Mouse (Mus musculus) adrenal gland, adult (tissue): ENCODE data around the gene Iah1.

Source experiments
- DNase-seq, 2 experiments: peaks; one replicate each; pipeline ENCODE4 v3.0.0; 2022 to 2023; ENCODE audit warnings: low spot score in 1 of 2; ENCODE audit not compliant: inconsistent age in 2 of 2

Gene Iah1

DNA sequence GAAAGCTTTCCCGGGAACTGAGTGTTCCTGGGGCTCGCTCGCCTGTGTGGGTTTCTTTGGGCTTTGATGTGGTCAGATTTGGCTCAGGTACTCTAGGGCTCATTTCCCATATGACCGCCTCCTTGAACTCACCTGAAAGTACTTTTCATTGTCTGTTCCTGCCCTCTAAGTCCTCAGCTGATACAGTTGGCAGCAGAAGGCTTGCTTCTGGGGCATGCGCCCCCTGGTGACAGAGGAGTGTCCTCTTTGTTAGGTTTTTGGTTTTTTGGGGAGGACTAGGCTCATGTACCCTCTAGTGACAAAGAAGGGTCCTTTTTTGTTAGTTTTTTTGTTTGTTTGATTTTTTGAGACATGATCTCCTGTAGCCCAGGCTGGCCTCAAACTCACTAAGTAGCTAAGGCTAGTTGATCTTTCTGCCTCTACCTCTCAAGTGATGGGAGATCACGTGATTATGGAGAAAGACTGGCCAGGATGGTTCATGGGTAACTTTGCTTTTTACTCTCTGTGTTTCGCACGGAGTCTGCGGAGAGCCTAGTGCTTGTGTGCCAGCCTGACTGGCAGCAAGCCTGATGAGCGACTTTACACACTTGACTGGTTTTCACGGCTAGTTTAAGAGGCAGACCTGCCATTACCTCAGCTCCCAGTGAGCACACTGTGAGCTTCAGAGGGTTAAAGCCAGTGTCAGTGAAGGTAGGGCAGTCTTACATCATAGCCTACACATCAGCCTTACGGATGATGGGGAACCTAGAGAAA lies 2.1 kb downstream of the Iah1 start:
- DNase-seq, result peak; percentile 67 to 86

DNA sequence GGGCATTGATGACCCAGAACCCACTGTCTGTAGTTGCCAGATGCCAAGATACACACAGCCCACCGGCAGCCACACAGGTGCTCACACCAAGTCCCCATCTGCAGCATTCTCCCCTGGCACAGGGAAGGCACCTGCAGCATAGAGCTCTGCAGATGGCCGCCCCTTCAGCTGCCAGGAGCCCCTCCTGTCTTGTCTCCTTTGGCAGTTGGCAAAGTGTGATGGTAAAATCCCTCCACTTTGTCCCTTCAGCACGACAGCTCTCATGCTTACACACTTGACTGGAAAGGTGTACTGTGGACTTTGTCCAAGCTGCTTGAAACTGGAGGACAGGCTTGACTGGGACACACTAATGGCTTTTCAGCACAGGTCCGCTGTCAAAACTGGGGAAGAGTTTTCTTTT lies 4.1 kb downstream of the Iah1 start:
- DNase-seq, result no peak

DNA sequence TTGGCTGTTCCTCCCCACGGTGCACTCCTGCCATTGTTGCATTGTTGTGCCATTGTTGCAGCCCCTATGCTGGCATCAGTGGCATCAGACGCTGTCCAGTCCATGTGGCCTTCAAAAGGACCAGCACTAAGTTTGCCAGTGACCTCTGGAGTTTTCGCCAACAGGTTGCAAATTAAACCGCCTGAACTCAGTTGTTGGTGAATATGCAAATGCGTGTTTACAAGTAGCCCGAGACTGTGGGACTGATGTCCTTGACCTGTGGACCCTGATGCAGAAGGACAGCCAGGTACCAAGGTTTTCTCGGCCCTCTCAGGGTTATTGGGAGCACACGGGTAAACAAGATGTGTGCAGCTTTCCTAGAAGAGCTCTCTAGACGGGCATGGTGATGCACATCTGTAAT lies 5.0 kb downstream of the Iah1 start:
- DNase-seq, result no peak

DNA sequence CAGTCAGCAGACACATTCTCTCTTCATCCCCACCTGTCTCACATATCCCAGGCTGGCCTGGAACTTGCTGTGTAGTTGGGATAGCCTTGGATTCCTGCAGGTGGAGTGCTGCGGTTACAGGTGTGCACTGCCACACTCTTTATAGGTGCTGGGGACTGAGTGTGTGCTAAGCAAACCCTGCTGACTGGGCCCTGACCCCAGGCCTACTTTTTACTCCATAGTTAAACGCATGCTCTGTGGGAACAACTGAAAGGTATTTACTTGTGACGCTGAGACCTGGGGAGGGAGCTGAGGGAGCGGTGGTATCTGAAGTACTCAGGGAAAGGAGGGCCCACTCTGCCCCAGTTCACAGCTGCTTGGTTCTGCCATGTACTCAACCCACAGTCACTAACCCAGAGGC lies 6.1 kb downstream of the Iah1 start:
- DNase-seq, result no peak

DNA sequence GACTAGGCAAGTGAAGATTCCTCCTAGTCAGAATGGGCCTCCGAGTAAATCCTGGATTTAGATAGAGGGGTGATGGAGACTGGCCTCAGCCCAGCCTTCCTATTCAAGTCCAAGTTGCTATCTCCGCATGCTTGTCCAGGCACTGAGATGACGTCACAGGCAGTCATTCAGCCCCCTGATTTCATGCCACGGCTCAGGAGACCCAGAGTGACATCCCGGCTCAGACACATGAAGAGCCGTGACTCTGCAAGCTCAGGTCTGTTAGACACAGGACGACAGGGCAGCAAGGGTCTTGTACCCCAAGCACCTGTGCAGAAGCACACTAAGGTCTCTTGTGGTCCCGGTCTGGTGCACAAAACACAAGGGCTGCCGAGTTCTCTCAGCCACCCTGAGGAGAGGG lies 6.7 kb downstream of the Iah1 start:
- no peak for DNase-seq

DNA sequence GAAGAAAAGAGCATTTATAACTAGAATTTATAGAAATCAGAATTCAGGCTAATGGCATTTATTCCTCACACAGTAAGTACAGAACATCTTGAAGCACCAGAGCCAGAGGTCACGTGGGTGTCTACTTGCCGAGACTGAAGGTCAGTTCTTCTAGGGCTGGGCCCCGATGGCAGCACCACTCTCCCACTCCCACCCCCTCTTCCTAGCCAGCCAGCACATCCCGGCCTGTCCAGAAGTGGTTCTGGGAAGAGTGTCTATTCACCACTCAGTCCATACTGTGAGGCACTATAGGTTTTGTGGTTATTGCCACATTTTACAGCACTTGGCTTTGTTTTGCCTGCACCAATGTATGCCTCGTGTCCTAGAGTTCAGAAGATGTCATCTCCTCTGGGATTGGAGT lies 7.9 kb downstream of the Iah1 start:
- DNase-seq, result no peak

DNA sequence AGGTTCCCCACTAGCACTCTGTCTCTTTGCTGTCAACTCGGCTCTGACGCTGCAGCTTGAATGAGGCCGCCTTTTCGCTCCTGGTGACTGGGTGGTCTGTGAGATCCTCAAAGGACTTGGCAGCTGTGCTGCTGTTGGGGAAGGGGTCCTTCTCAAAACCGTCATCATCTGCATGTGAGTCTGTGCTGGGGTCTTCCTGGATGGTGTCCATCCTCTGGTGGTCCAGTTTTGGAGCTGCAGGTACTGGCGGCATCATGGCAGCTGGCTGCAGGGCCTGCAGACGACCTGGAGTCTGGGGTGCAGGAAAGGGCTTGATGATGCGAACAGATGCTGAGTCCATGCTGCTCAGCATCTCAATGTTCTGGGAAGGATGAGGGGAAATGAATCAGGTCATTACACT lies 9.1 kb downstream of the Iah1 start:
- DNase-seq, result no peak

DNA sequence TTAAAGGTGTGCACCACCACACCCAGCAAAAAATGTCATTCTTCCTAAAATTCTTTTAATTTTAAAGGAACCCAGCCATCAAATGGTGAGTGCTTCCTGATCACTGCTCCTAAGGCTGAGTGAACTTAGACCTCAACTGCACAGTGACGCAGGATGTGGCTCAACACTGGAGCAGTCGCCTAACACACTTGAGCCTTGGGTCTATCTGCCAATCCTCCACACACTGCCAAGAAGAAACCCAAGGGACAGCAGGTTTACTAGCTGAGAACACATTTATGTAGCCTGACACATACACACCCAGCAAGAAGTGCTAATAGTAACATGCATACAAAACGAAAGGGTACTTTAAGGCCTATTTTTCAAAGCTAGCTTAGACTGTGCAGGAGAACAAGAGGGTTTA lies 10.1 kb downstream of the Iah1 start:
- DNase-seq, result peak in 1 of 2 experiments; percentile 38

DNA sequence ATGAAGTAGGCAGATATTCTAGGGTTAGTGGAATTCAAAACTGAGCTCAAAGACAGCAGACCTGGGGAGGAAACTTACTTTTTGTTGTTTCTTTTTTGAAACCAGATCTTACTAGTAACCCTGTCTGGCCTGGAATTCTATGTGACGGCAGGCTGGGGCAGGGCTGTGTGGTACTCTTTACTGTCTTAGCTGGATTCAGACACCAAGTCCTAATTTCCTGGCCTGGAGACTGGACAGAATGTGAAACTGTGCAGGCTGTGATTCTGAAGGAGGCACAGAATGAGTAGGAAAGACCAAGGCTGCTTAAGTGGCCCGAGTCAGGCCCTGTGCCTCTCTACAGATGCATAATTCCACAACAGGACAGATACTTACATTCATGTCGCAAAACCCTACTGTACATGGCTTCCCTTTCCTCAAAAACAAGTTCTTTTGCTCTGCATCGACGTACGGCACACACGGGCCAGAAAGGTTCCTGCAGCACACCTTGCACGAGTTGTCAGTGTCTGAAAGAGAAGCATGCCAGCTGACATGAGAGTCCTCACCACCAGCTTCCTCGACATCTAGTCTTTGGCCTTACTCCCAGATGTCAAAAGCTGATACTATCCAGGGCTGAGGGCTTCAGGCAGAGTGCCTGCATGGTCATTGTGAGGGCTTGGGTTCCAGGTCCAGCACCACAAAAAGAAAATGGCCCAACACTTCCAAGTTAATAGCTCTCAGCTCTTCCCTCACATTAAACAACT lies 13.6 kb downstream of the Iah1 start:
- no peak for DNase-seq

DNA sequence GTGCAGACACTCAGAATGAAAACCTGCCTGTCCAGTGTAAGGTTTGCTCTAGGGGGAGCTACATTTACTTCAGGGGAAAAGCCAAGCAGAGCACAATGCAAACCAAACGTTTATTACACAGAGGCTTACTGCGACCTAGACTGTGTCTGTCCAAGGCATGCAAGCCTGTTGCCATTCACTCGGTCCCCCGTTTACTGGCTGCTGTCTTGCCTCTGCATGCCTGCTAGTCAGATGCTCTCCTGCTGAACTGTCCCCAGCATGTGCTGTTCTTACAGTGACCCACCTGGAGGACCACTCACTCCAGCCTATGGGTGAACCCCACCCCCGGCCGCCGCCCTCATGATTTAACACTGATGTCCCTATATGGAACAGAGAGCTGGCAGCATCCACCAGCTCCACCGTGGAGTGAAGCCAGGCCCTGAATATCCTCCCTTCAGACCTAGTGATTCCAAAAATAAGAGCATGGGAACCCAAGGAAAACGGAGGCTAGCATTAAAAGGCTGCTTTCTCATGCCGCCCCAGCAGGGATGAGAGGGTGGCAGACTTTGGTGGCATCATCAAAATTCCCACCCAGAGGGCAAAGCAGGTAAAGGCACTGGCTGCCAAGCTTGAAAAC lies 14.9 kb downstream of the Iah1 start:
- no peak for DNase-seq

DNA sequence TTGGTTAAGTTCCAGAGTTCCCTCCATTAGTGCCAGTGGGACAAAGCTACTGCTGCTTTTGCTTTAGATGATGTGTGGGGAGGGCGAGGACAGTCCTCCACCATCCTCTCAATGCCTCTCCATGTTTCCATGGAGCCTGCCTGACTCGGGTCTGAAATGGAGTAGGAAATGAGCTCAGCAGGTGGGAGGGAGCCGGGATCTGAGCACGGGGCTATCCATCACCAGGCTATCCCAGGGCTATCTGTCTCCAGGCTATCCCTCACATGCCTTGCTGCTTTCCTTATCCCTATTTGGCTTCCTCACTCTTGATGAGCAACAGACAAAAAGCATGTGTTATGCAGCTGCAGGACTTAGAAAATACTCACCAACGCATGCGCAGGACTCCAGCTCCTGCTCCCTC lies 15.5 kb downstream of the Iah1 start:
- DNase-seq, result no peak

DNA sequence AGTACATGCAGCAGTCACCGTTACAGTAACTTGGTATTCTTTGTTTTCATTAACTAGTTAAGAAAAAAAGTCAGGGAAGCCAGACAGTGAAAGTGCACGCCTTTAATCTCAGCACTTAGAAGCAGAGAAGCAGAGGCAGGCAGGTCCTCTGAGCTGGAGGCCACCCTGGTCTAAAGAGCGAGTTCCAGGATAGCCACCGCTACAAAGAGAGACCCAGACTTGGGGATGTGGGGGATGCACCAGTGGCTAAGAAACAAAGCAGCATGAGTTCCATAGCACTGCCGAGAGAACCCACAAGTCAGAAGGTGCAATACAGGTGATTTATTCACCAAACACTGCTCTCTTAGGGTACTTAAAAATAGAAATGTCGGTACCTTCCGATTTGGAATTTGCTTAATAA lies 16.8 kb downstream of the Iah1 start:
- no peak for DNase-seq

DNA sequence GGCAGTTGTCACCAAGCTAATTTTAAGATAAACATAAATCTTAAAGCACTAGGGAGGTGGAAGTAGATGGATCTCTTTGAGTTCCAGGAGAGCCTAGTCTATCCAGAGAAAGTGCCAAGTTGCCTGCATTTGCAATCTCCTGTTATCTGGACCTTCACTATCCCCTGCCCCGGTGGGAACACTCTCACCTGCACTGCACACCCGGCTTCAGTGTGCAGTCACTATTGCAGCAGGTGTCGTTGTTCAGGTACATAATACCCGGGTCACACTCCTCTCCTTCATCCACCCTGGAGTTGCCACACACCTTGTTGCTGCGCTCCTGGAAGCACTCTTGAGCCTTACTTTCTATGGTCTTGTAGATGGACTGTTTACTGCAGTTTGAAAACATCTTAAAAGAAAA lies 17.6 kb downstream of the Iah1 start:
- no peak for DNase-seq

DNA sequence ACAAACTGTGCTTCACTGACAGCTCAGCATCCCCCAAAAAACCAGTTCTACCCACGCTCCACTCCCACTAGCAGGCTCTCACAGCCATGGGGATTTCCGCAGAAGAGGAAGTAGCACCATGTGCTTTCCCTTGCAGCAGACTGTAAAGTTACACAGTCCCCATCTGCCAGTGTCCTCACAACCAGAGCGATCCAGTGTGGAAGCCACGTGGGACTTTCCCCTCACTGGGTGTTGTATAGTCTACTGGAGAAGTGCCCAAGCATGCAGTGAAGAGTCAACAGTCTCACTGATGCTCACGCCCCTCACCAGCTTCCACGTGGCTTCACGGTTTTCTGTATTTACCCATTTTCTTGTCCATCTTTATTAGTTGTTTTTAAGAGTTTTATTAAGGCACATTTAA lies 19.7 kb downstream of the Iah1 start:
- no peak for DNase-seq

DNA sequence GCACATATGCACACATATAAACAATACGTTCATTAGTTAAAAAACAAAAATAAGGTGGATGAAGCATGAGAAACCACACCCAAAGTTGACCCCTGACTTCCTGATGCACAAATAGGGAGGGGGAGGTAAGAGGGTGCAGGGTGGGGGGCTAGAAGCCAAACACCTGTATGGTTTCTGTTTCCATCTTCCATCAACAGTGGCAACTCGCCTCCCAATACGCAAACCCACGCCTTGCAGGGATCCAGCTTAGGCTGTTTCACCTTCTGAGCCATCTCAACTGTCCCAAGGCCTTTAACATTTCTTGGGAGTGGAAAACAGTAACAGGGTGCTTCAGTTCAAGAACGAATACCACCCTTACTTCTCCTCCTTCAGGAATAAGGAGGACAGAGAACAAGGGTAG lies 21.0 kb downstream of the Iah1 start:
- no peak for DNase-seq

DNA sequence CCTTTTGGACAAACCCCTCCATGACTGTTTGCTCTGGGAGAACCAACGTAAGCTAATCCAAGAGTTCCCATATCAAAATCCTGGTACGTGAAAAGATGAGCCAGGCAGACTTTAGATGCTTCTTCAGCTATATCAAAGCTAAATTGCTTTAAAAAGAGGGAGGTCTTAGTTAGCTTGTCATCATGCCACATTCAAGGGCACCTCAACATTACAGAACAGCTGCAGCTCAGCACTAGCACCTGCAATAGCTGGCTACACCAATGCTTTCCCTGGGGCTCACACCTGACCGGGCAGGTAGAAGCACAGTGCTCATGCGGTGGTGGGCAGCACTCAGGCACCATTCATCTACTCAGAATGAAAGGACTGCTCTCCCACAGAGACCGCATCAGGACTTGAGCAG lies 24.5 kb downstream of the Iah1 start:
- DNase-seq, result no peak

DNA sequence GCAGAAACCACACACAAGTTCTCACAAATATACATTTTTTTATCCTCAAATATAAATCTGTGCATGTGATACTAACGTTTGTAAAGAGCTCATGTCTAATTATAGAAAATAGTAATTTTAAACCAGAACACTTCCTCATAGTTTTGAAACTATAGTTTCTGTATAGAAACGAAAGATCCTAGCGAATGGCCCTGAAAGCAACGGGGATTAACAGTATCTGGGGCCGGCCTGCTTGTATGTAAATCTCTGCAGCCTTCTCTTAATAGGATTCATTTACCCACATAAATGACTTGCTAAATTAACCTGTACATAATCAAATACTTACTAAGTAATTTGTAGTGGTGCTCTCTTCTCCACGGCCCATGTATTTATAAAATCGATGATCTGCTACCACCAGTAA lies 30.8 kb downstream of the Iah1 start:
- DNase-seq, result no peak

DNA sequence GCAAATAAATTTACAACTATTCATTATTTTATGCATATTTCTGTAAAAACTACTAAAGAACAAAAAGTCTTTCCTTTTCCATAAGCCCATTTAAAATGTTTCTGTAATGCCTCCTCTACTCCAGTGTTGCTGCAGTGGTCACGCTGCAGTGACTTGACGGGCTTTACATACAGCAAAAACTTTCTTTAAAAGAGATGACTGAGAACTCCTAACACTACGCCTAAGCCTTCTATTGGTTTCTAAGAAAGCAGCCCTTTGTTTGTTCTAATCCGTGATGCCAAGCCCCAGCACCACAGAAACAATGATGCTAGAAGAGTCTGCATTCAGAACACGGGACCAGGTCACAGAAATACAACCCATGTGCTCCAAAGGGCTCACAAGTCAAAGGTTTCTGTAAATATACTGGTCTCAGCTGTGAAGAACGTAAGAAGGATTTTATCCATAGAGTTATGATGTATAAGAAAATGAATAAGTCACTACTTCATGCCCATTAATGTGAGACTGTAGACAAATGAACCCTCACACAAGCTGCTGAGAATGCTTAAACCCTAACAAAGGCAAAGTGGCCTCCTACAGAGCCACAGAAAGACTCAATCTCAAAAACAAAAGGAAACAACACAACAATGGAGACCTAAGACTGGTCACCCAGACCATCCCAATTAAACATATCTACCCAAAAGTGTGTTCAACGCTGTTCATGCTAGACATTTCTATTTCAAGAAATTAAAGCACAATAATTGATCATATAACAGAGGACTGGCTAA lies 34.1 kb downstream of the Iah1 start:
- no peak for DNase-seq

DNA sequence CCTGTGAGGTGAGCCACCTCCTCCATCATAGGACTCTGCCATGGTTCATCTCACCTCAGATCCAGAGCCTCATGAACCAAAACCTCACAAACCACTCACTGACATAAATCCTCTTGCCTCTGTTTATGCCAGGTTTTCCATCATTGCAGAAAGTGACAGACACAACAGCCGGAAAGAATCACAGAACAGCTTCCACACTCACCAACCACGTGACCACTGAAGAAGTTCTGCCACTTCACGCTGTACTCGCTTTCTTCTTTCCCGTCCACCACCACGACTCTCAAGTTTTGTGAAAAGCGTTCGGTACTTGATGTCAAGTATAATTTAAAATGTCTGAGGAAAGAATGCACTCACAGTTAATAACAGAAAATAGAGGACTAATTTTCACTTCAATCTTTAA lies 37.5 kb downstream of the Iah1 start:
- DNase-seq, result no peak

DNA sequence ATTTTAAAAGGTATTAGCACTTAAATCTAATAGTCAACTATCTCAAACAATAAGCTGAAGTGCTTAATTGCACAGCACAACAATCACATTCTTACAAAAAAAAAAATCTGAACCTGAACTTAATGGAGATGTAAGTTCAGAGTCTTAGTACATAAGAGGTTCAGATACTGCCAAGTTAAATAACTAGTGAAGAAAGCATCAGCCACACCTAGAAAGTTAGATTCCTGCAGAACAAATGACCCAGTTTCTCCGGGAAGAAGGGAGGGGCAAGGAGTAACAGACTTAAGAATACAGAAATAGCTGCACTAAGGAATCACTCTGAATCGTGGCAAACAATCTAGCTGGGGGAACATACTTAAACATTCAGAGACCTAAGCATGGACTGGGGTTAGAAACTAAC lies 46.5 kb downstream of the Iah1 start:
- no peak for DNase-seq

DNA sequence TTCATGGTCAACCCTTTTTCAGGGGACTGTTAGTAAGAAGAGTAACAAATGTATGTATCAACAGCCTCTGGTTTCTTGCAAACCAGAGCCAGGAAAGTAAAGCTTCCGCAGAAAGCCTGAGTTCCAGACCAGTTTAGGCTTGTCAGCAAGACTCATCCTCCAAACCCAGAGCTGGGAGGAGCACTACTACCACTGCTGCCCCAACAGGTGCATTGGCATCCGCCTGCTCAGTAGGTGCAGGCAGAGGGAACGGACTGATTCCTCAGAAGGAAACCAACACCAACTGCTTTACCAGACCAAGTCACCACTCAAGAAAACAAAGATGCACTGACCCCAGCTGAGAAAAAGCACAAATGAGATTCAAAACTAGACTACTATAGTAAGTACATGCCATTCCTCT lies 47.0 kb downstream of the Iah1 start:
- no peak for DNase-seq
